Mouse (Mus musculus) liver (tissue): ENCODE results near the gene Serpina5.
"Not testable (repeated sequence)": the region's sequence is repeated elsewhere in the genome, so short reads cannot be mapped to it uniquely, and the experiment has no call there.

Experiments
- DNase-seq: peaks from one replicate; pipeline ENCODE4 v3.0.0-alpha.2; 2020; ENCODE audit warnings: mixed read lengths

Gene Serpina5

GRCm38 (mm10) chr12:104100768-104101167 is at the start of gene Serpina5:
Serpina5 (plus strand) TSS chr12:104101113.
- DNase-seq: no peak

GRCm38 (mm10) chr12:104053995-104054394 is 46.9 kb upstream of the Serpina5 start:
- no peak for DNase-seq

DNA sequence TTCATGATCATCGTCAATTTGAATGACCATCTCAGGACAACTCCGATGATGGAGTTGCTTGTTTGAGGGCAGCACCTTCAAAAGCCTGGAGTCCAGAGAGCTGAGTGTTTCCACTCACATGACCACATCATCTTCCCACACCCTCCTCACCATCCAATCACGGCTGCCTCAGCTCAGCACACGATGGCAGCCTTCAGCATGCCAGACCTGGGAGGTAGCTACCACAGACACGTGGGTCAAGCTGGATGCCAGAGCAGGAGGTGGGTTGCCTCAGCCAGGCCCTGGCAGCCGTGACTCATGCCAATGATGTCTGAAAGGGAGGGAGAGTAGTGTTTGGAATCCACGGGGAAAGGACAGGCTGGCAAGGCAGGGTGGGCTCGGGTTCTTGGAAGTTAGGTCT is 45.2 kb upstream of the Serpina5 start:
- no peak for DNase-seq

DNA sequence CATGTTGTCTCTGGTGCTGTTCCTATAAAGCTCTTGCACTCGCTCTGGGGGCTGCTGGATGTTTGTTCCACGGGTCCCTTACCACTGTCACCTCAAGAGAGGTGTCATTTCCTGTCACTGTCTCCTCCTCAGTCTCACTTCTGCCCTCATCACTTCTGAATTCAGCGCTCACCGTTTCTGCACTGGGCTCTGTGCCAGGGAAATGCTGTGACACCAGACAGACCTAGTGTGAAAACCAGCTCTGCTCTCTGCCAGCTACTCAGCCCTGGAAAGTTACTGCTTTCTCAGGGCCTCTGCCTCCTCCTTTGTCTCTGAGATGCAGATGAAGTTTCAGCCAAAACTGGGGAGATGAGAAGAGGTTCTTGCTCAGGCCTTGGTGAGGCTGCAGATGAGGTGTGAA is 43.9 kb upstream of the Serpina5 start:
- DNase-seq: no peak

DNA sequence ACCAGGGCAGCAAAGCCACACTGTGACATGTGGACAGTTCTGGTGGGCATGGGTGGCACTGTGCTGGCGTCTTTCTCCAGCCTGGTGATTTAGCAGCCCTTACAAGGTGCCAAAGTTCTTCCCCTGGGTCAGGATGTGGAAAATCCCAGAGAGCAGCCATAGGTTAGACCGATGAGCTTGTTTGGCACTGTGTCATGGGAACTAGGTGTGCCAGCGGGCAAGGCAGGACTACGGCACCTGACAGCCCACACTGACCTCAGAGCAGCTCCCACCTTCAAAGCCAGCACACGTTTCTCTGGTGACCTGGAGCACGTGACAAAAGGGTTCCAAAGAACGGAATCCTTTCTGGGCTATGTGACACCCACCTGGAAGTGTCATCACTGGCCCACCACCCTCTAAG is 43.4 kb upstream of the Serpina5 start:
- no peak for DNase-seq

DNA sequence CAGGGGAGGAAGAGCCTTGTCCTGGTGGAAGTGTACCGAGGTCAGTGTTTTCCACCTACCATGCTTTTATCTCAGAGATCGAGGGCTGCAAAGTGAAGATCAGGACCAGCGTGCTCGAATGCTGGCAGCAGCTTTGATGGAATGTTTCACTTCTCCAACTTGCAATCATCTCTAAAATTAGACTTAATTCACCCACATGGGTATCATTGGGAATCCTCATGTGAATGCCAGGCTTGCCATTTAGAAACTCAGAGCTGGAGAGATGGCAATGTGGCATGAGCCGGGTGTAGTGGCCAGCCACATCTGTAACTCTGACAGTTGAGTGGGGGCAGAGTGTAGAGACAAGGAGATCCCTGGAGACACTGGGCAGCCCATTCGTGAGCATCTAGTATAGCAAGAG is 40.8 kb upstream of the Serpina5 start:
- DNase-seq: no peak

DNA sequence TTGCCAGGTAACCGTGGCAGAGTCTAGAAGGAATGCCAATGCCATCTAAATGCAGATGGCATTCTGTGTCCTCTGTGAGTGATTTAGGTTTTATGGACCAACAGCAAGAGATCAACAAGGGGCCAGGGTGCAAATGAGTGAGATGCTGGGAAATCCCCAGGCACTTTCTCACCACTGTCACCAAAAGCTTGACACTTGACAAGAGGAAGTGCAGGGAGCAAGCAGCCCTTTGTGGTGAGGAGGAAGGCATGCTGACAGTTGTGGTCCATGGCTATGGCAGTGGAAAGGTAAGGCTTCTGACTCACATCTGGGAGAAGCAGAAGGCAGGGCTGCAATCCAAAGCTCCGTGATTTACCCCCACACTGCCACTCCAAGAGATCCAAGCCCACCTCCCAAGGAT is 39.1 kb upstream of the Serpina5 start:
- no peak for DNase-seq

DNA sequence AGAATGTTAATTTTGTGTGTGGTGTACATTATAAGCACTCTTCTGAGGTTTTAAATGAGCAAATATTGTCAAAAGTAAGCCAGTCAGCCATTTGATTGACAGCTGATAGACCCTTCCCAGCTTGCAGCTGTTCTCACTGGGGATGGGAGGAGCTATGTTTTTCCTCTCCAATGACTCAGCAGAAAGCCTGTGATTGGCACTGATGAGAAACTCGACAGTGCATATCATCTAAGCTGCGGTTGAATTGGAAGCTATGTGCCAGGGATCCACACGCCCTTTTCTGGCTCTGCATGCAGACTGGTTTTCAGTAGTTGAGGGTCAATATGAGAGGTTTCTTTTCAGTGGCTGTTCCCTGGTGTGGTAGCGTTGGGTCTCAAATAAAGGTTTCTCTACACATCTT is 36.4 kb upstream of the Serpina5 start:
- DNase-seq: no peak

DNA sequence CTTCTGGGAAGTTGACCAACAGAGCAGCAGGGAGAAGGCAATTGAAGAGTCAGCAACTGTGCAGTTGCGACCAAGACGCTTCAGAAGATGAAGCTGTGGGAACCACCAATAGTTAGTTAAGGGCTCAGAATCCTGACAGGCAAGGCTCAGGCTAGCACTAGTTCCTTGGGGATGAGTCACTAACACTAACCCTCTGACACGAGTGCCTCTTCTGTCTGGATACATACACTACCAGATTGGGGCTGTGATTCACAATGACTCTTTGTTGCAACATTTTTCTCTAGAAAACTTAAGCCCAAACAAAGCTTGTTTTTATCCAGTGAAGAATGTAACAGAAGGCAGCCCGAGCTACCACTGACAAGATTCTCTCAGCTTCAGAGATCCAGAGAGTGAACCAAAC is 35.9 kb upstream of the Serpina5 start:
- no peak for DNase-seq

GRCm38 (mm10) chr12:104066241-104066640 is 34.7 kb upstream of the Serpina5 start:
- peak; percentile 53 for DNase-seq

GRCm38 (mm10) chr12:104067549-104067948 is 33.4 kb upstream of the Serpina5 start:
- peak; percentile 8 for DNase-seq

- peak; percentile 74 for DNase-seq
Measured at GRCm38 (mm10) chr12:104069620-104070019, 31.3 kb upstream of the Serpina5 start.

DNA sequence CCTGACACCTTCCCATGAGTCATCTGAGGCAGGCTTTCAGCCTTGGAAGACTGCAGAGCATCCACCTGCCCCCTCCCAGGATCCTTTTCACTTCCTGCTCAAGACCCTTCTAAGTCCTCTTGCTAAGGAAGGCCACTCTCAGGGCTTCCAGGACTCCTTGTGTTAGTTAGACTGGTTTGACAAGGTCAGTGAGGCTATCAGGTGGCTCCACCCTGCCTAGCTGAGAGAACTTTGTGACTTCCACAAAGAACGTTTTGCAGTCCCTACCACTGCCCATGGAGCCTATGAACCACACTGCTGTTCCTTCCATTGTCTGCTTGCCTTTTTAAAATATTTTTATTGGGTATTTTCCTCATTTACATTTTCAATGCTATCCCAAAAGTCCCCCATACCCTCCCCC is 29.2 kb upstream of the Serpina5 start:
- DNase-seq: no peak

- DNase-seq: no peak
Measured at GRCm38 (mm10) chr12:104072286-104072685, 28.6 kb upstream of the Serpina5 start.

DNA sequence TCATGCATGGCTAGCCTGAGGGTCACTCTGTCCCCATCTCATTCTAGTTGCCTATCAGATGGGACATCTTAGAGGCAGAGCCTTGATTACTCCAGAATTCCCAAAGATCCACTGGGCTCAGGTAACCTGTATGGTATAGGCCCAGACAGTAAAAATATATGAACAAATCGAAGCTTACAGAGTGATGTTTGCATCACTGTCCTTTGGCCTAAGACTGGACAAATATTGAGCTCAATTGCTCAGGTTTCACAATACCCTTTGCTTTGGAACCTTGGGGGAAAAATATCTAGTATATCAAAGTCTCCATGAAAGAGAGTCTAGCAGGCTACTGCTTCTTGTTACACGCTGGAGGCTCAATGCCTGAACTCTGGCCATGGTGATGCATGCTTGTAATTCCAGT is 10.8 kb upstream of the Serpina5 start:
- no peak for DNase-seq

- DNase-seq: no peak
Measured at GRCm38 (mm10) chr12:104091303-104091702, 9.6 kb upstream of the Serpina5 start.

- DNase-seq: no peak
Measured at GRCm38 (mm10) chr12:104105847-104106246, 4.9 kb downstream of the Serpina5 start.

GRCm38 (mm10) chr12:104106919-104107318 is 6.0 kb downstream of the Serpina5 start:
- DNase-seq: no peak

DNA sequence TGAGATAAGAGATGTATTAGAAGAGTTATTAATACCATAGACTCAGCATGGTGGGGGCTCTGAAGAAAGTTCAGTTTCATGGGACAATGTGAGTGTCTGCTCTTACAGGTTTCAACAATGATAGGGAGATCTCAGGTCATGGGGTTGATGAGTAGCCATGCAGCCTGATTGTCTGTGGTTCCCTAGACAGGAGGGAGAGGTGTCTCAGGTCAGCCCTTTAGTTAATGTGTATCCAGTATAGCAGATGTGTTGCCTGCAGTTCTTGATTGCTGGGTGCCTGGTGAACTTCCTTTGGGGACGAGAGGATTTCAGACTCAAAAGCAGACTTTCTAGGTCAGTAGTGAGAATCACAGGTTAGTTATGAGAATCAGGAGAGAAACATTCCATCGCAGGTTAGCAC is 7.6 kb downstream of the Serpina5 start:
- DNase-seq: no peak

DNA sequence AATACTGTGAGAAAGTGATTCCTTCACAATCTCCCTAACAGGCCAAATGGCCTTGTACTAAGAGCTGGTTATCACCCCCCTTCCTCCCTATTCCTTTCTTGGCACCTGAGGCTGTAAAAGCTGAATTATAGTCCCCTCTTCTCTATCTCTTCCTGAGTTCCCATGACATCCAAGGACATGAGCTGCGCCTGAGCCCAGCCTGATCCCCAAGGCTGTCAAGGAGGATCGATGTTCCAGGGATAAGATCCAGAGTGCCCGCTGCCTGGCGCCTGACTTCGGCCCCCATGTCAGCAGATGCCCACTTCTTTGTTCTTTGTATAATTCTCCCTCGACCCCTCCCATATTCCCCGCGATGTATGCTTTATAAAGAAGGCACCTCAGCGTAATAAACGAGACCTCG is 11.4 kb downstream of the Serpina5 start, which contains the start of gene Serpina3a:
Serpina3a (plus strand) TSS at position 392 of the 400 bp plus-strand sequence.
- DNase-seq: not testable (repeated sequence)

GRCm38 (mm10) chr12:104114921-104115579 is 14.1 kb downstream of the Serpina5 start:
- no peak for DNase-seq

- DNase-seq: no peak
Measured at GRCm38 (mm10) chr12:104123097-104123496, 22.2 kb downstream of the Serpina5 start.

GRCm38 (mm10) chr12:104123996-104124395 is 23.1 kb downstream of the Serpina5 start:
- DNase-seq: no peak

DNA sequence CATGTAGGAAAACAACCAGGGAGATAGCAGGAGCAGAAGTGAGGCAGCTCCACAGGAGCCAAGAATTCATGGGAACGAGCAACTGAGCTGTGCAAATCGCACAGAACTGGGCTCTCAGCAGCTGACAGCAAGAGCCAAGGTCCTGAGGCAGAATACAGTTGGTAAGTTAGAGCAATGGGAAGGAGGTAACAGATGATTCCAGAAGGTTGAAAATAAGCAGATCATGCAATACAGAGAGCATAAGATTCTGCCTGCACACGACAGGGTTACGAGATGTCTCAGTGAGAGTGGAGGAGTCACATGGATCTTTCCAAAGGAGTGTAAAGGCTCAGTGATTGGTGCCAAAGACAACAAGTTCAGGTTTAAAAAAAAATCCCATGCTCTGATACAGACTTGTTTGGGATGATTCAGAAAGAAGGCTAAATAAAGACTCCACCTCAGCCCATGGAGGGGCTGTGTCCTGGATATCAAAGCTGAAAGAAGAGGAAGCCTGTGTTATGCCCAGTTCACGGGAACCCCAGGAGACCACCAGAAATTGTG is 24.2 kb downstream of the Serpina5 start:
- DNase-seq: no peak

- no peak for DNase-seq
Measured at GRCm38 (mm10) chr12:104127696-104128095, 26.8 kb downstream of the Serpina5 start, which contains the start of gene Serpina3b. Serpina3b (plus strand) TSS chr12:104127996.
